Mouse (Mus musculus) kidney, embryonic 16.5 days (tissue): ENCODE data around the gene Clpb. TPM values are rescaled to one million over a fixed set of nuclear protein-coding genes. Genes with fewer than 3 reads are reported as not detected.

Experiments used
- ATAC-seq: fragments of 200-750 bp; cut with Nextera tagmentation; 2 replicates; pipeline ENCODE4 v1.8.0; 2017; ENCODE audit warnings: moderate TSS enrichment; ENCODE audit not compliant: low FRiP score, low TSS enrichment
- H3K27ac ChIP-seq: fragments of 300-500 bp; sonication (generic); 2 replicates; pipeline ENCODE4 v1.5.1; 2014; ENCODE audit warnings: low read length
- H3K27me3 ChIP-seq: fragments of 300-500 bp; sonication (generic); 2 replicates; pipeline ENCODE4 v1.6.1; 2014; ENCODE audit warnings: low read length, control low read depth, mixed read lengths; ENCODE audit not compliant: insufficient read depth
- H3K36me3 ChIP-seq: fragments of 300-500 bp; sonication (generic); 2 replicates; pipeline ENCODE4 v1.6.1; 2014; ENCODE audit warnings: low read length, control low read depth, mixed read lengths; ENCODE audit not compliant: insufficient read depth
- H3K4me1 ChIP-seq: fragments of 300-500 bp; sonication (generic); 2 replicates; pipeline ENCODE4 v1.6.1; 2014; ENCODE audit warnings: low read length, control low read depth, mixed read lengths; ENCODE audit not compliant: insufficient read depth
- H3K4me2 ChIP-seq: fragments of 300-500 bp; sonication (generic); replicated peaks from 2 replicates; pipeline ENCODE4 v1.6.1; 2014; ENCODE audit warnings: low read depth, low read length
- H3K4me3 ChIP-seq: fragments of 300-500 bp; sonication (generic); 2 replicates; pipeline ENCODE4 v1.5.1; 2014; ENCODE audit warnings: mild to moderate bottlenecking, low read length
- H3K9ac ChIP-seq: fragments of 300-500 bp; sonication (generic); replicated peaks from 2 replicates; pipeline ENCODE4 v1.6.1; 2014; ENCODE audit warnings: low read length
- H3K9me3 ChIP-seq: fragments of 300-500 bp; sonication (generic); 2 replicates; pipeline ENCODE4 v1.6.1; 2016; ENCODE audit warnings: low read length, control low read depth
- WGBS: fragments of 180-500 bp; shearing (Covaris S2); extraction: QIAGEN DNeasy Blood & Tissue Kit; methylation state at CpG from one replicate; pipeline ENCODE4 v1.1.7; 2014; 5-methylcytosine and 5-hydroxymethylcytosine counted together
- polyA plus RNA-seq: library from polyadenylated mRNA; unstranded; fragments of >200 nt; fragmentation: Nextera tagmentation; extraction: Ambion mirVana; gene quantifications from 2 replicates; pipeline ENCODE4 v1.2.1, GENCODE M21; 2015

The Clpb gene
- polyA plus RNA-seq, 1 experiment from 2014 or later, result 69.0 TPM

GRCm38 (mm10) chr7:101666581-101666980 lies 3.1 kb downstream of the Clpb start:
- Histone ChIP-seq H3K9ac (peak overlapping the region; percentile 36; the same call in 1 of the 2 replicates), H3K36me3 (0 out of 2 replicates have a peak, but pooled peaks cover 5% of the 10 kb centered on the region), H3K9me3 (no peaks in the 10 kb centered on the region), H3K27ac (no peak overlapping the region), H3K4me1 (peaks cover 13% of the 10 kb centered on the region), H3K4me2 (no peak overlapping the region), H3K27me3 (no peaks in the 10 kb centered on the region), H3K4me3 (no peak overlapping the region)
- ATAC-seq, result no peak
- WGBS, result 11% methylated on average over 3 of the region's 3 CpGs

DNA sequence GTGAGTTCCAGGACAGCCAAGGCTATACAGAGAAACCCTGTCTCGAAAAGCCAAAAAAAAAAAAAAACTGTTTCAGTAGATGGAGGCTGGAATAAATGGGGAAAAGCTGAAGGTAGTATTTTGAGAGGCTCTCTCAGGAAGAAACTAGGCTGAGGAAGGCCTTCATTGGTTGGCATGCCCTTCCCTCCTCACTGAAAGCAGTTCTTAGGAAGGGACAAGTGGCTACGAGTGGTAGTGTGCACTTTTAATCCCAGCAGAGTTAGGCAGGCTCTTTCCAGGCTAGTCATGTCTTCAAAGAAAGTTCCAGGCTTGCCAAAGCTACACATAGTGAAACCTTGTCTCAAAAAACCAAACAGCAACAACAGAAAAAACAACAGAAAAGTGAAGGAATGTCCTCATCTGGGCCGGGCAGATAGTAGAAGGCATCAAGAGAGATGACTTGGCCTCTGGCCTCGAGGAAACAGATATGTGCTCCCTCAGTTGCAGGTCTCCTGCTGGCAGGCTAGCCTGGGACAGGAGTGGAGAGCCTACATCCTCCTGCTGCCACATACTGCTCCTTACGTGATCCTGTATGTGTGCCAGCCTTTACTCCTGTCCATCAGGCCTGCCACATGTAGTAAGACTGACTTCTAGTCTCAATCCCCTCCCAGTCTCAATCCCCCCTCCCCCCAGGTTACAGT lies 8.3 kb downstream of the Clpb start:
- no peak overlapping the region for H3K27ac ChIP-seq
- H3K4me3 ChIP-seq, result no peak overlapping the region
- no peak for ATAC-seq
- no peaks in the 10 kb centered on the region for H3K27me3 ChIP-seq
- WGBS, result 77% methylated on average over 5 of the region's 5 CpGs
- peaks cover 11% of the 10 kb centered on the region; the same call in 1 of the 2 replicates for H3K4me1 ChIP-seq
- no peak overlapping the region for H3K4me2 ChIP-seq
- no peaks in the 10 kb centered on the region for H3K9me3 ChIP-seq
- H3K9ac ChIP-seq, result no peak overlapping the region
- 0 out of 2 replicates have a peak, but pooled peaks cover 5% of the 10 kb centered on the region for H3K36me3 ChIP-seq

- Histone ChIP-seq H3K4me3 (no peak overlapping the region), H3K27me3 (no peaks in the 10 kb centered on the region), H3K4me1 (peaks cover 16% of the 10 kb centered on the region; the same call in 1 of the 2 replicates), H3K27ac (peak overlapping the region; percentile 53), H3K36me3 (0 out of 2 replicates have a peak, but pooled peaks cover 5% of the 10 kb centered on the region), H3K9ac (0 out of 2 replicates have a peak overlapping the region, but pooled peaks have one; percentile 16), H3K4me2 (no peak overlapping the region), H3K9me3 (no peaks in the 10 kb centered on the region)
- peak; percentile 65; the same call in 1 of the 2 replicates for ATAC-seq
- WGBS, result 26% methylated on average over 2 of the region's 2 CpGs
These were observed 10.1 kb downstream of the Clpb start for GRCm38 (mm10) chr7:101673497-101673896.

DNA sequence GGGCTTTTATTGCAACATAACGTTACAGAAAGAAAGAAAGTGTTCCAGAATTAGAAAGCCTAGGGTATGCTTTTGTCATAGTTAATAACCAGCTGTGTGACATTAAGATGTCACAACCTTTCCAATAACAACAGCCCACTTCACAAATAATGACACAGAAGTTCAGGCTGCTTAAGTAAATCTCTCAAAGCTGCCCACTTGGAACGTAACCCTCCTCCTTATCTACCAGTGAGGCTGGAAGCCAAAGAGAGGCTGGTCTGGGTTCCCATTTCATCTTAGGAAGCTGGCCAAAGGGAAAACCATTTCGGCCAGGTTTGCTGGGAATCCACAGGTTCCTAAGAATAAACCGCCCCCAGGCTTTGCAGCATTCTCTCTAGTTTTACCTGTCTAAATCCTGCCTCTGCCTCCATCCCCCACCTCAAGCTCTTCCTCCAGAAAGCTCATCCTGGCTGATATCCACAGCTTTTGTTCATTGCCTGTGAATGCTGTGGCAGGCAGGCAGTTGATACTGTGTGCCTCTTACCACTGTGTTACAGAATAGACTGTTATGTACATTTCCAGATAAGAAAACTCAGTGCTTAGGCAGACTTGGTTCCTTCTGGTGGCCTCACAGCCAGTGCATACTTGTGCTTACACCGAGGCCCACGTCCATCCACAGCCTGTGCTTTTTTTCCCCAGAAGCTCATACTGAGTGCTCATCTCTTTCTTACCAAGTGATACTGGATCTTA lies 12.8 kb downstream of the Clpb start:
- Histone ChIP-seq H3K4me1 (peaks cover 21% of the 10 kb centered on the region; the same call in 1 of the 2 replicates), H3K4me3 (no peak overlapping the region), H3K27me3 (no peaks in the 10 kb centered on the region), H3K9ac (no peak overlapping the region), H3K4me2 (no peak overlapping the region), H3K9me3 (no peaks in the 10 kb centered on the region), H3K27ac (no peak overlapping the region), H3K36me3 (no peaks in the 10 kb centered on the region)
- WGBS, result 46% methylated on average over 6 of the region's 6 CpGs
- no peak for ATAC-seq

- no peak overlapping the region for H3K4me3 ChIP-seq
- H3K4me1 ChIP-seq, result peaks cover 27% of the 10 kb centered on the region; the same call in 1 of the 2 replicates
- H3K9me3 ChIP-seq, result no peaks in the 10 kb centered on the region
- peak overlapping the region; percentile 64 for H3K27ac ChIP-seq
- H3K27me3 ChIP-seq, result no peaks in the 10 kb centered on the region
- no peak for ATAC-seq
- no peak overlapping the region for H3K4me2 ChIP-seq
- no peak overlapping the region for H3K9ac ChIP-seq
- no peaks in the 10 kb centered on the region for H3K36me3 ChIP-seq
- 41% methylated on average over 3 of the region's 3 CpGs for WGBS
These were observed 13.4 kb downstream of the Clpb start for GRCm38 (mm10) chr7:101676762-101677308.

GRCm38 (mm10) chr7:101679591-101679990 lies 16.2 kb downstream of the Clpb start:
- ATAC-seq, result peak; percentile 92
- H3K4me2 ChIP-seq, result no peak overlapping the region
- no peaks in the 10 kb centered on the region for H3K36me3 ChIP-seq
- H3K9me3 ChIP-seq, result no peaks in the 10 kb centered on the region
- H3K4me3 ChIP-seq, result no peak overlapping the region
- no peak overlapping the region for H3K27ac ChIP-seq
- WGBS, result 13% methylated on average over 7 of the region's 7 CpGs
- peaks cover 29% of the 10 kb centered on the region; the same call in 1 of the 2 replicates for H3K4me1 ChIP-seq
- H3K27me3 ChIP-seq, result no peaks in the 10 kb centered on the region
- no peak overlapping the region for H3K9ac ChIP-seq

GRCm38 (mm10) chr7:101680961-101681360 lies 17.5 kb downstream of the Clpb start:
- 69% methylated on average over 3 of the region's 3 CpGs for WGBS
- H3K9me3 ChIP-seq, result no peaks in the 10 kb centered on the region

DNA sequence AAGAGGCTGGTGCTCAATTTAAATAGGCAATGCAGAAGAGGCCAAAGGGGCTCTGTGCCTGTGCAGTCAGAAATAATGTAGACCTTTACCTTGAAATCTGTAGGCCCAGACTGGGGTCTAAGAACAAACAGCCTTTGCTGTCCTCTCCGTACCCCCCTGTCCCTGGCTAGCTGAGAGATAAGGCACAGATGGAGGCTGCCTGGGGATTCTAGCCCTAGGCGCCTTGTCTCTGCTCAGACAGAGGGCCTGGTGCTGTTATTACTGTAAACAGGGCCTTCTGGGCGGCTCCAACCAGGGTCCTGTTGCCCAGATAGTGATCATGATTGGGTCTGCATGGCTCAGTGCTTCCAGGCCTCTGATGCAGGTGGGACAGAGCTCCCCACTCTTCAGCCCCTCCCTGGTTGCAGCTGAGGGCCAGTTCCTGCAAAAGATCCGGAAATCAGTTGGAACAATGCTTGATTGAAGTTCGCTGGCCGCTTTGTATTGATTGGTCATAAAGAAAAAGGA lies 18.2 kb downstream of the Clpb start:
- Histone ChIP-seq H3K9me3 (no peaks in the 10 kb centered on the region), H3K36me3 (no peaks in the 10 kb centered on the region), H3K27ac (peak overlapping the region; percentile 25), H3K4me2 (no peak overlapping the region), H3K4me3 (no peak overlapping the region), H3K4me1 (peaks cover 24% of the 10 kb centered on the region; the same call in 1 of the 2 replicates), H3K27me3 (no peaks in the 10 kb centered on the region), H3K9ac (no peak overlapping the region)
- WGBS, result 44% methylated on average over 6 of the region's 6 CpGs
- ATAC-seq, result peak; percentile 75

More at GRCm38 (mm10) chr7:101680961-101681360, 17.5 kb downstream of the Clpb start:
- Histone ChIP-seq H3K27ac (peak overlapping the region; percentile 25; the same call in 1 of the 2 replicates), H3K4me2 (no peak overlapping the region), H3K36me3 (no peaks in the 10 kb centered on the region), H3K9ac (no peak overlapping the region), H3K4me1 (peaks cover 29% of the 10 kb centered on the region; the same call in 1 of the 2 replicates), H3K27me3 (no peaks in the 10 kb centered on the region), H3K4me3 (no peak overlapping the region)
- no peak for ATAC-seq

GRCm38 (mm10) chr7:101682886-101683285 lies 19.5 kb downstream of the Clpb start:
- Histone ChIP-seq H3K4me3 (no peak overlapping the region), H3K9me3 (no peaks in the 10 kb centered on the region), H3K9ac (no peak overlapping the region), H3K27ac (no peak overlapping the region; the same call in 1 of the 2 replicates), H3K4me2 (no peak overlapping the region), H3K27me3 (no peaks in the 10 kb centered on the region), H3K36me3 (no peaks in the 10 kb centered on the region), H3K4me1 (peaks cover 18% of the 10 kb centered on the region; the same call in 1 of the 2 replicates)
- whole genome bisulfite sequencing, result 46% methylated on average over 5 of the region's 5 CpGs
- ATAC-seq, result no peak
